ENCODE assay signal across 10 mouse cellular contexts in the genomic region with DNA sequence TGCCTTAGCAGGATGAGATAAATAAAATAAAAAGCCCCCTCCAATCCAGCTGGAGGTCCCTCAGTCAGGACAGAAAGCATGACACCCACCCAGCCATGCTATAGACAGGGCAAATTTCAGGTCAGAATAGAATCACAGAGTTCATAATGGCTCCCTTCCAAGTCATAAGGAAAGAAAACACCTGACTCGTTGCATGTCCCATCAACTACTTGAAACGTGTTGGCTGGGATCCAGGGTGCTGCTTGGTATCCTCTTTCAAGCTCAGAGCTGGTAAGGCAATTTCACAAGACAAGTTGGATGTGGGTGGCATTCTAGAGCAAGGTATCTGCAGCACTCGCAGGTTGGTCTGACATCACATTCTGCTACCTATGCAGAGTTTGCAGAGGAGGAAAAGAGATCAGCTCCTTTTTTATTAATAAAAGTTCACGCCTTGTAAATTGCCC.
DNase-seq lines count a peak whose midpoint lies in the region; ATAC-seq lines count a peak whose summit lies in the region.
"Had no signal": no experiment of that assay in that cellular context is flagged by ENCODE, and none has a peak within 500 bp of the region (broad histone marks: within the 10 kb centered on the region; RNA-seq: fewer than 3 reads in every experiment).

No protein-coding gene starts in this region.

- H3K27ac ChIP-seq in neural tube, embryonic 15.5 days (replicated peaks), result peak overlapping the region; percentile 37; the same call in 1 of the 2 replicates
- H3K27ac ChIP-seq: macrophage had no signal

- no peaks in the 10 kb centered on the region for H3K9me3 ChIP-seq in neural tube, embryonic 15.5 days (replicated peaks)

- no peak for ATAC-seq in neural tube, embryonic 15.5 days (ENCODE audit: low FRiP score)

- peaks cover 12% of the 10 kb centered on the region for H3K4me1 ChIP-seq in neural tube, embryonic 15.5 days

- no peak overlapping the region for H3K4me3 ChIP-seq in neural tube, embryonic 15.5 days (replicated peaks)

- no peaks in the 10 kb centered on the region for H3K27me3 ChIP-seq in neural tube, embryonic 15.5 days (replicated peaks)

- H3K4me2 ChIP-seq in neural tube, embryonic 15.5 days, result peak overlapping the region; percentile 11

- peak; percentile 9 to 42 for DNase-seq in cerebellum, postnatal 14 days
- no peak for DNase-seq in cerebellum, adult 9-11 months
- DNase-seq in layer of hippocampus, postnatal 10 days (ENCODE audit: low spot score in 2 of 2), result peak; percentile 12 to 14
- no peak for DNase-seq in layer of hippocampus, adult 9-10 months (ENCODE audit: low spot score)
- DNase-seq in kidney, adult 8-10 months, result peak; percentile 45 to 50
- DNase-seq in urinary bladder, postnatal 10 days (ENCODE audit: low spot score), result no peak
- DNase-seq in adrenal gland, postnatal 36 days, result no peak
- DNase-seq: adrenal gland, adult 2 months had no signal

- no peaks in the 10 kb centered on the region for H3K36me3 ChIP-seq in neural tube, embryonic 15.5 days

- no peak overlapping the region for H3K9ac ChIP-seq in neural tube, embryonic 15.5 days (replicated peaks)

- 60% methylated on average over 4 of the region's 4 CpGs for WGBS in neural tube, embryonic 15.5 days

Comparison
In these comparisons a context has a peak if more than half of its experiments do, and no peak if none do; other contexts are left out.
1. DNase-seq: peak in cerebellum, postnatal 14 days (2 of 2), layer of hippocampus, postnatal 10 days (2 of 2) and kidney, adult 8-10 months (2 of 2); none in cerebellum, adult 9-11 months (single experiment), layer of hippocampus, adult 9-10 months (single experiment), urinary bladder, postnatal 10 days (single experiment) and adrenal gland, postnatal 36 days (0 of 2).